Mouse (Mus musculus) MEL (cell line): Measurements from ENCODE around the gene Hipk4. TPM values are rescaled to one million over a fixed set of nuclear protein-coding genes. Genes with fewer than 3 reads are reported as not detected.

Experiments
- DNase-seq: peaks from one replicate; pipeline ENCODE4 v3.0.0; 2011; ENCODE audit warnings: low read depth, low spot score
- H3K27ac ChIP-seq: 2 replicates; pipeline ENCODE4 v1.5.1; 2012; ENCODE audit warnings: low read depth, mild to moderate bottlenecking, control low read depth, low read length, moderate library complexity; ENCODE audit not compliant: control insufficient read depth
- H3K27me3 ChIP-seq, 2 experiments: fragments of 150-350 bp in 1 of 2; sonication (generic) in 1 of 2; 2 replicates each; pipeline ENCODE4 v1.6.1; 2012; ENCODE audit warnings: low read length in 2 of 2, mild to moderate bottlenecking in 2 of 2, improper control_type of control experiment in 1 of 2, moderate library complexity in 1 of 2; ENCODE audit not compliant: insufficient read depth in 2 of 2, control insufficient read depth in 1 of 2
- H3K36me3 ChIP-seq, 2 experiments: 2 replicates each; pipeline ENCODE4 v1.6.1; 2012 to 2014; ENCODE audit warnings: low read length in 2 of 2, improper control_type of control experiment in 1 of 2, inconsistent platforms in 1 of 2, mild to moderate bottlenecking in 1 of 2; ENCODE audit not compliant: insufficient read depth in 2 of 2, control insufficient read depth in 1 of 2
- H3K4me1 ChIP-seq, 2 experiments: fragments of 150-350 bp in 1 of 2; sonication (generic) in 1 of 2; 2 replicates each; pipeline ENCODE4 v1.6.1; 2012; ENCODE audit warnings: low read length in 2 of 2, improper control_type of control experiment in 1 of 2, mild to moderate bottlenecking in 1 of 2; ENCODE audit not compliant: insufficient read depth in 2 of 2, control insufficient read depth in 1 of 2
- H3K4me3 ChIP-seq, 2 experiments: fragments of 150-350 bp in 1 of 2; sonication (generic) in 1 of 2; 2 replicates each; pipeline ENCODE4 v1.5.1; 2012; ENCODE audit warnings: low read depth in 2 of 2, low read length in 2 of 2, mild to moderate bottlenecking in 2 of 2, moderate library complexity in 2 of 2, control low read depth in 1 of 2, improper control_type of control experiment in 1 of 2; ENCODE audit not compliant: control insufficient read depth in 1 of 2, insufficient read depth in 1 of 2
- H3K79me2 ChIP-seq: 2 replicates; pipeline ENCODE4 v1.6.1; 2012; ENCODE audit warnings: mild to moderate bottlenecking, low read length, moderate library complexity; ENCODE audit not compliant: control insufficient read depth, poor library complexity, insufficient read depth
- H3K9ac ChIP-seq: 2 replicates; pipeline ENCODE4 v1.6.1; 2012; ENCODE audit warnings: low read depth, mild to moderate bottlenecking, control low read depth, low read length, moderate library complexity; ENCODE audit not compliant: control insufficient read depth, poor library complexity, severe bottlenecking
- H3K9me3 ChIP-seq: fragments of 150-350 bp; sonication (generic); replicated peaks from 2 replicates; pipeline ENCODE4 v1.6.1; 2012; ENCODE audit warnings: mild to moderate bottlenecking, low read length, improper control_type of control experiment, moderate library complexity; ENCODE audit not compliant: insufficient read depth
- CHD2 ChIP-seq: IDR thresholded peaks from 2 replicates; pipeline ENCODE4 v1.6.1; 2011; ENCODE audit warnings: low read length, improper control_type of control experiment
- E2F4 ChIP-seq: IDR thresholded peaks from 2 replicates; pipeline ENCODE4 v1.6.1; 2011; ENCODE audit warnings: low read depth, low read length, improper control_type of control experiment, borderline replicate concordance
- ELF1 ChIP-seq: IDR thresholded peaks from 2 replicates; pipeline ENCODE4 v1.6.1; 2014; ENCODE audit warnings: low read depth, mild to moderate bottlenecking, inconsistent platforms, low read length, improper control_type of control experiment, moderate library complexity
- GATA1 ChIP-seq: IDR thresholded peaks from 2 replicates; pipeline ENCODE4 v1.6.1; 2011; ENCODE audit warnings: low read depth, low read length, improper control_type of control experiment
- JUND ChIP-seq: IDR thresholded peaks from 2 replicates; pipeline ENCODE4 v1.6.1; 2011; ENCODE audit warnings: low read depth, mild to moderate bottlenecking, improper control_type of control experiment, low read length
- MAX ChIP-seq: IDR thresholded peaks from 2 replicates; pipeline ENCODE4 v1.6.1; 2011; ENCODE audit warnings: low read length, improper control_type of control experiment
- MEF2A ChIP-seq: IDR thresholded peaks from 2 replicates; pipeline ENCODE4 v1.6.1; 2014; ENCODE audit warnings: low read depth, mild to moderate bottlenecking, inconsistent platforms, low read length, improper control_type of control experiment; ENCODE audit not compliant: poor library complexity, insufficient replicate concordance, severe bottlenecking; ENCODE audit errors: extremely low read depth
- MYB ChIP-seq: IDR thresholded peaks from 2 replicates; pipeline ENCODE4 v1.6.1; 2011; ENCODE audit warnings: mild to moderate bottlenecking, low read depth, low read length, improper control_type of control experiment
- NELFE ChIP-seq: IDR thresholded peaks from 2 replicates; pipeline ENCODE4 v1.6.1; 2011; ENCODE audit warnings: low read depth, low read length, improper control_type of control experiment
- NRF1 ChIP-seq: IDR thresholded peaks from 2 replicates; pipeline ENCODE4 v1.6.1; 2014; ENCODE audit warnings: low read depth, mild to moderate bottlenecking, inconsistent platforms, low read length, improper control_type of control experiment, moderate library complexity; ENCODE audit not compliant: poor library complexity, insufficient read depth, severe bottlenecking
- POLR2AphosphoS2 ChIP-seq: IDR thresholded peaks from 2 replicates; pipeline ENCODE4 v1.6.1; 2011; ENCODE audit warnings: low read length, improper control_type of control experiment
- RCOR1 ChIP-seq: IDR thresholded peaks from 2 replicates; pipeline ENCODE4 v1.6.1; 2012; ENCODE audit warnings: low read depth, mild to moderate bottlenecking, inconsistent platforms, low read length, improper control_type of control experiment
- TAL1 ChIP-seq: IDR thresholded peaks from 2 replicates; pipeline ENCODE4 v1.6.1; 2012; ENCODE audit warnings: mild to moderate bottlenecking, inconsistent platforms, low read length, moderate library complexity, mixed read lengths
- TBP ChIP-seq: IDR thresholded peaks from 2 replicates; pipeline ENCODE4 v1.8.0; 2011; ENCODE audit warnings: low read depth, low read length, improper control_type of control experiment
- TCF12 ChIP-seq: IDR thresholded peaks from 2 replicates; pipeline ENCODE4 v1.6.1; 2014; ENCODE audit warnings: low read depth, mild to moderate bottlenecking, inconsistent platforms, low read length, improper control_type of control experiment, moderate library complexity
- UBTF ChIP-seq: IDR thresholded peaks from 2 replicates; pipeline ENCODE4 v1.6.1; 2012; ENCODE audit warnings: low read depth, mild to moderate bottlenecking, inconsistent platforms, low read length, improper control_type of control experiment, moderate library complexity, borderline replicate concordance; ENCODE audit not compliant: insufficient read depth
- USF2 ChIP-seq, 2 experiments: IDR thresholded peaks; 2 replicates each; pipeline ENCODE4 v1.6.1; 2011 to 2012; ENCODE audit warnings: improper control_type of control experiment in 2 of 2, low read length in 2 of 2, borderline replicate concordance in 1 of 2, inconsistent platforms in 1 of 2, low read depth in 1 of 2, mild to moderate bottlenecking in 1 of 2; ENCODE audit not compliant: insufficient read depth in 1 of 2
- ZKSCAN1 ChIP-seq: IDR thresholded peaks from 2 replicates; pipeline ENCODE4 v1.6.1; 2012; ENCODE audit warnings: low read depth, mild to moderate bottlenecking, inconsistent platforms, low read length, improper control_type of control experiment, moderate library complexity
- polyA plus RNA-seq, 2 experiments: library from polyadenylated mRNA; stranded (reverse) in 1 of 2; unstranded in 1 of 2; fragments of >175 nt in 1 of 2; fragments of >200 nt in 1 of 2; gene quantifications; 2 replicates each; pipeline versions ENCODE4 v1.2.1 to v1.2.4; 2012; ENCODE audit warnings: low replicate concordance in 2 of 2, low read depth in 1 of 2; ENCODE audit not compliant: insufficient read length in 2 of 2, insufficient read depth in 1 of 2, missing spikeins in 1 of 2
- total RNA-seq: library from RNA; depleted of rRNA; stranded (reverse); fragments of 300-350 nt; gene quantifications from 2 replicates; pipeline ENCODE4 v1.2.3, GENCODE M21; 2012

The Hipk4 gene
- total and polyA plus RNA-seq, 3 experiments = 0.26 TPM; not detected in 2

DNA sequence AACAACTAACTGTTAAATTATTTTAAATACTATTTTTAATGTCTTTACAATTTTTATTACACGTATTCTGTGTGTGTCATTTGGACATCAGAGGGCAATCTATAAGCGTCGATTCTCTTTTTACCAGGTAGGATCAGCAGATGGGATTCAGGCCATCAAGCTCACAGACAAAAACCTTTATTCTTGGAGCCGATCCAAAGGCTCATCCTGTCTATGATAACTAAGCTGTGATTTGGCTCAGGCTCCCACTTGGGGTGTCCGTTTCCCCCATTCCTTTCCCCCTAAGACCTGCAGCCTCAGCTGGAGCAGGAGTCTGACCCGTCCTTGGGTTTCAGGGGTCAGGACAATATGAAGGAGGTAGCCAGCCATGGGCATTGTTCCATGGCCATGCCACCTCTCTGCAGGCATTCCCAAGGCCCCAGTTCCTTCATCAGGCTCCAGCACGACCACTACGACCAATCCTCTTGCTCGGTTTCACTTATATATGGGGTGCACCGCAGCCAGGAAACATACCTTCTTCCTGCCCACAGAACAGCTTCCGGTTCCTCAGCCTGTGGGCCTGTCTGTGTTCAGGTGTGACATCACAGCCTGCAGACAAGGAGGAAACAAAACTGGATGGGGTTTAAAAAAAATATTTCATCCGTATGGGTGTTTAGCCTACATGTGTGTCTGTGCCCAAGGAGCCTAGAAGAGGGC, 21.8 kb downstream of the Hipk4 start:
- no peak overlapping the region for H3K4me3 ChIP-seq
- H3K9me3 ChIP-seq = no peaks in the 10 kb centered on the region
- H3K4me1 ChIP-seq = peaks cover 2 to 28% of the 10 kb centered on the region in 2 experiments; a peak in 3 of 4 replicates
- H3K27me3 ChIP-seq = no peaks in the 10 kb centered on the region
- H3K36me3 ChIP-seq = peaks cover 0 to 9% of the 10 kb centered on the region in 2 experiments; a peak in 2 of 4 replicates
- TF ChIP-seq ELF1 = no peak
- 0 out of 2 replicates have a peak, but pooled peaks have one; percentile 18 for TF ChIP-seq RCOR1
- H3K79me2 ChIP-seq = no peaks in the 10 kb centered on the region; the same call in 1 of the 2 replicates
- H3K9ac ChIP-seq = no peak overlapping the region
- no peak for DNase-seq
- no peak overlapping the region for H3K27ac ChIP-seq

DNA sequence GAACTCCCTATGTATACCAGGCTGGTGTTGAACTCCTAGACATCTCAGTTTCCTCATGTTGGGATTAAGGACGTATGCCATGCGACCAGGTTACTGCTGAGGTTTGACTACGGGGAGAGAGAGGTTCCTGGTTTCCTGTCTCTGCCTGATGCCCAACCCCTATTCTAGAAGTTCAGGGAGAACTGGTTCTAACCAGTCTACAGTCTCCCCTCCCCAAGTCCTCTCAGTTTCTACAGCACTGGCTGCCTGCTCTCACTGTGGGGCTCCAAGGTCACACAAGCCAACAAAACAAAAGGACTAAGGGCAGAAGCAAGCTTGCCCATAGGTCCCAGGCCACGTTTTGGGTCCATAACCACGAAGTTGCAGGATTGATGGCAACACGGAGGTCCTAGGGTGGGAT, 26.5 kb downstream of the Hipk4 start:
- Histone ChIP-seq H3K79me2 (peaks cover 8% of the 10 kb centered on the region), H3K9ac (no peak overlapping the region), H3K4me1 (peaks cover 3 to 7% of the 10 kb centered on the region in 2 experiments; a peak in 3 of 4 replicates), H3K9me3 (no peaks in the 10 kb centered on the region), H3K4me3 (no peak overlapping the region), H3K27ac (no peak overlapping the region), H3K27me3 (no peaks in the 10 kb centered on the region), H3K36me3 (0 out of 4 replicates have a peak, but pooled peaks cover 0 to 5% of the 10 kb centered on the region in 2 experiments)
- no peak for TF ChIP-seq MYB
- TF ChIP-seq TCF12 = no peak
- no peak for TF ChIP-seq NELFE
- TF ChIP-seq CHD2 = no peak
- no peak for TF ChIP-seq UBTF
- no peak for TF ChIP-seq USF2 (IDR thresholded peaks at IDR 0.05; ENCODE audit: borderline replicate concordance in 1 of 2, insufficient read depth in 1 of 2, low read depth in 1 of 2, low read length in 2 of 2)
- no peak for TF ChIP-seq GATA1
- no peak for TF ChIP-seq TAL1
- TF ChIP-seq POLR2AphosphoS2 = no peak
- no peak for TF ChIP-seq NRF1
- TF ChIP-seq JUND = no peak
- no peak for TF ChIP-seq MEF2A
- no peak for TF ChIP-seq RCOR1
- no peak for TF ChIP-seq E2F4
- no peak for TF ChIP-seq ELF1
- no peak for TF ChIP-seq TBP
- no peak for TF ChIP-seq MAX
- TF ChIP-seq ZKSCAN1 = no peak
- DNase-seq = no peak
